Mouse (Mus musculus) ES-E14 (cell line): Measurements from ENCODE around the gene Ybx2. TPM values are rescaled to one million over a fixed set of nuclear protein-coding genes. Genes with fewer than 3 reads are reported as not detected.

Experiments
- DNase-seq: peaks from one replicate; pipeline ENCODE4 v3.0.0-alpha.2; 2013; ENCODE audit warnings: low read depth, low spot score
- H3K27ac ChIP-seq: 2 replicates; pipeline ENCODE4 v1.5.1; 2012; ENCODE audit warnings: low read depth, mild to moderate bottlenecking, low read length, moderate library complexity, mixed read lengths; ENCODE audit not compliant: poor library complexity, insufficient read depth, severe bottlenecking
- H3K36me3 ChIP-seq: 2 replicates; pipeline ENCODE4 v1.6.1; 2012; ENCODE audit warnings: mild to moderate bottlenecking, low read length, moderate library complexity, mixed read lengths; ENCODE audit not compliant: control insufficient read depth, poor library complexity, insufficient read depth, severe bottlenecking
- H3K4me1 ChIP-seq, 2 experiments: fragments of 150-350 bp in 1 of 2; sonication (generic) in 1 of 2; 2 replicates each; pipeline ENCODE4 v1.6.1; 2012; ENCODE audit warnings: low read length in 2 of 2, mild to moderate bottlenecking in 1 of 2, mixed read lengths in 1 of 2; ENCODE audit not compliant: control insufficient read depth in 2 of 2, insufficient read depth in 2 of 2, poor library complexity in 1 of 2
- H3K4me3 ChIP-seq, 2 experiments: fragments of 150-350 bp in 1 of 2; sonication (generic) in 1 of 2; 2 replicates each; pipeline ENCODE4 v1.5.1; 2012; ENCODE audit warnings: low read length in 2 of 2, low read depth in 1 of 2, mild to moderate bottlenecking in 1 of 2, mixed read lengths in 1 of 2; ENCODE audit not compliant: insufficient read depth in 1 of 2, poor library complexity in 1 of 2, severe bottlenecking in 1 of 2
- H3K9ac ChIP-seq: 2 replicates; pipeline ENCODE4 v1.6.1; 2012; ENCODE audit warnings: low read depth, mild to moderate bottlenecking, low read length, mixed read lengths; ENCODE audit not compliant: poor library complexity, insufficient read depth, severe bottlenecking
- H3K9me3 ChIP-seq: fragments of 150-350 bp; sonication (generic); 2 replicates; pipeline ENCODE4 v1.6.1; 2012; ENCODE audit warnings: low read depth, mild to moderate bottlenecking, low read length; ENCODE audit not compliant: control insufficient read depth, insufficient read depth
- CHD2 ChIP-seq: IDR thresholded peaks from 2 replicates; pipeline ENCODE4 v1.6.1; 2014; ENCODE audit warnings: mild to moderate bottlenecking, low read depth, low read length, inconsistent platforms
- HCFC1 ChIP-seq: IDR thresholded peaks from 2 replicates; pipeline ENCODE4 v1.6.1; 2012; ENCODE audit warnings: low read length, inconsistent platforms, borderline replicate concordance; ENCODE audit not compliant: insufficient read depth
- MAFK ChIP-seq: IDR thresholded peaks from 2 replicates; pipeline ENCODE4 v1.6.1; 2014; ENCODE audit warnings: mild to moderate bottlenecking, low read depth, low read length, inconsistent platforms; ENCODE audit not compliant: insufficient read depth
- ZC3H11A ChIP-seq: IDR thresholded peaks from 2 replicates; pipeline ENCODE4 v1.6.1; 2012; ENCODE audit warnings: low read depth, mild to moderate bottlenecking, inconsistent platforms, low read length, borderline replicate concordance
- ZNF384 ChIP-seq: IDR thresholded peaks from 2 replicates; pipeline ENCODE4 v1.6.1; 2012; ENCODE audit warnings: low read depth, low read length, inconsistent platforms
- in situ Hi-C, 2 experiments: fragments of 600-800 bp; cut with MboI; formaldehyde crosslinking; loops; one replicate each; pipeline ENCODE4 v1.15.1; 2025; ENCODE audit warnings: low sequenced_read_pairs in 2 of 2, inconsistent platforms in 1 of 2; ENCODE audit not compliant: unreplicated experiment in 2 of 2
- total RNA-seq: library from RNA; depleted of rRNA; stranded (reverse); fragments of 300-350 nt; gene quantifications from 2 replicates; pipeline ENCODE4 v1.2.3, GENCODE M21; 2012; rRNA removed

Ybx2 gene
- total RNA-seq, 1 experiment: 3.9 TPM

DNA sequence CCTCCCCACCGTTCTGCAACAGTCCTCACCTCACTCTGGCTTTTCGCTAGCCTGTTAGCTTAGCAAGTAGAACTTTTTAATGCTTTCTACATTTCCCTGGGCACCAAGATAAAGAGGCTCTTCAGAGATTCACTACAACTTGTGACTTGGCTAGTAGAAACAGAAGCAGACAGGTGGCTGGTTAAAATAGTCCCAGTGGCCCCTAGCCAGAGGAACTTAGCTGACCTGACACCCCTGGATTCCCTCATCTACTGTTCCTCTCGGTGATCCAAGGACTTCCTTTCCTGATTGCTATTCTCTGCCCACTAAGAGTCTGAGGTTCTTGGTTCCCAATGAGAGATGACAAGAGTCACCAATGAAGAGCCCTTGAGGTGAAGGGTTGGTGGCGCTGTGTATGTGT lies 47.8 kb downstream of the Ybx2 start:
- peaks cover 16% of the 10 kb centered on the region for H3K36me3 ChIP-seq
- H3K4me1 ChIP-seq: peaks cover 0 to 2% of the 10 kb centered on the region in 2 experiments; a peak in 1 of 4 replicates
- no peak for TF ChIP-seq HCFC1
- no peak for TF ChIP-seq MAFK
- no peak for TF ChIP-seq ZC3H11A
- TF ChIP-seq ZNF384: no peak
- no peak for TF ChIP-seq CHD2
- H3K27ac ChIP-seq: no peak overlapping the region
- no peak overlapping the region for H3K9ac ChIP-seq
- H3K4me3 ChIP-seq: no peak overlapping the region
- H3K9me3 ChIP-seq: no peaks in the 10 kb centered on the region
- in situ Hi-C loops: no loop called here
- DNase-seq: no peak

DNA sequence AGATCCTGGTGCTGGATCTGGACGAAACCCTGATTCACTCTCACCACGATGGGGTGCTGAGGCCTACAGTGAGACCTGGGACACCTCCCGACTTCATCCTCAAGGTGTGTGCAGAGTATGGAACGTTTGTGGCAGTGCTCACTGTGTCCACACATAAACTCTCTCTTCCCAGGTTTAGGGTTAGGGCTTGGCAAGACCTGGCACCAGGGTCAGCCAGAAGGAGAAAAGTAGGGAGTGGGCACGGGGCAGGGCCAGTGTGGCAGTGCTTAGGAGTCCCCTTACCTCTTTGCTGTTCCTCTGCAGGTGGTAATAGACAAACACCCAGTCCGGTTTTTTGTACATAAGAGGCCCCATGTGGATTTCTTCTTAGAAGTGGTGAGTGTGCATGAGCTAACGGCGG lies 48.8 kb downstream of the Ybx2 start:
- no peak for DNase-seq
- Histone ChIP-seq H3K4me3 (no peak overlapping the region), H3K9me3 (no peaks in the 10 kb centered on the region), H3K4me1 (peaks cover 0 to 2% of the 10 kb centered on the region in 2 experiments; a peak in 1 of 4 replicates), H3K9ac (no peak overlapping the region), H3K36me3 (peaks cover 16% of the 10 kb centered on the region), H3K27ac (no peak overlapping the region)
- in situ Hi-C loops: no loop called here
- TF ChIP-seq HCFC1 (no peak), CHD2 (no peak), MAFK (no peak), ZNF384 (no peak), ZC3H11A (no peak)

DNA sequence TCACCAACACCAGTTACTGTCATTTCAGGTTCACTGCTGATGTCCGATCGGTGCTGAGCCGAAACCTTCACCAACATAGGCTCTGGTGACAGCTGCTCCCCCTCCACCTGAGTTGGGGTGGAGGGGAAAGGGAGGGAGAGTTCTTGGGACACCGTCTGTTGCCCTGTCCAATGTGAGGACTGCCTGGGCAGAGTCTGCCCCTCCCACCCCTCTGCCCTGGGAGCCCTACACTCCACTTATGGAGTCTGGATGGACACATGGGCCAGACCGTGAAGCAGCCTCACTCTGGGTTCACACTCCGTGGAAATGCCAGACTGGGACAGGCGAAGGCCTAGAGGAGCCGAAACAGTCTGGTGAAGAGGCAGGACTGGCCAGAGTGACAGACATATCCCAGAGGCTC lies 54.4 kb downstream of the Ybx2 start:
- H3K36me3 ChIP-seq: peaks cover 14% of the 10 kb centered on the region
- in situ Hi-C loops: no loop called here
- H3K4me3 ChIP-seq: no peak overlapping the region

More for the DNA sequence above, 54.4 kb downstream of the Ybx2 start:
- Histone ChIP-seq H3K27ac (no peak overlapping the region), H3K4me1 (peaks cover 0 to 1% of the 10 kb centered on the region in 2 experiments; a peak in 1 of 4 replicates), H3K9ac (no peak overlapping the region), H3K9me3 (no peaks in the 10 kb centered on the region)
- no peak for DNase-seq
- TF ChIP-seq ZNF384 (no peak), MAFK (no peak), HCFC1 (no peak), ZC3H11A (no peak), CHD2 (no peak)

Other genes starting within 250 kb of the Ybx2 start
- gene Tnfsf12, start 239.9 kb upstream of the Ybx2 start, total RNA-seq: 8.7 and 16.1 TPM in 2 replicates
- 13.7 and 19.9 TPM in 2 replicates for gene Tnfsfm13, start 239.7 kb upstream of the Ybx2 start, total RNA-seq
- 71.9 and 74.2 TPM in 2 replicates for gene Polr2a, start 177.2 kb upstream of the Ybx2 start, total RNA-seq
- 0.22 and 0.48 TPM in 2 replicates for gene Slc35g3, start 173.8 kb upstream of the Ybx2 start, total RNA-seq
- gene Zbtb4, start 169.9 kb upstream of the Ybx2 start, total RNA-seq: 1.6 and 3.0 TPM in 2 replicates
- 3.8 and 5.7 TPM in 2 replicates for gene Chrnb1, start 139.9 kb upstream of the Ybx2 start, total RNA-seq
- gene Fgf11, start 133.9 kb upstream of the Ybx2 start, total RNA-seq: 0.31 and 0.42 TPM in 2 replicates
- gene Tmem102, start 130.2 kb upstream of the Ybx2 start, total RNA-seq: 1.3 and 1.8 TPM in 2 replicates
- gene Gm39566, start 120.5 kb upstream of the Ybx2 start, total RNA-seq: not detected in 2 replicates
- not detected in 2 replicates for gene Spem2, start 117.3 kb upstream of the Ybx2 start, total RNA-seq
- gene Spem1, start 113.6 kb upstream of the Ybx2 start, total RNA-seq: 0.27 TPM in 1 of 2 replicates, not detected in the other
- 8.9 and 9.5 TPM in 2 replicates for gene Nlgn2, start 98.0 kb upstream of the Ybx2 start, total RNA-seq
- gene Tmem256, start 97.3 kb upstream of the Ybx2 start, total RNA-seq: 88.9 and 90.7 TPM in 2 replicates
- gene Plscr3, start 89.4 kb upstream of the Ybx2 start, total RNA-seq: 7.0 and 7.2 TPM in 2 replicates
- 3.4 and 8.1 TPM in 2 replicates for gene Tnk1, start 77.1 kb upstream of the Ybx2 start, total RNA-seq
- not detected in 2 replicates for gene Tmem95, start 57.8 kb upstream of the Ybx2 start, total RNA-seq
- gene Kctd11, start 54.4 kb upstream of the Ybx2 start, total RNA-seq: 3.1 and 5.4 TPM in 2 replicates
- 9.6 and 14.7 TPM in 2 replicates for gene Acap1, start 40.3 kb upstream of the Ybx2 start, total RNA-seq
- gene 2810408A11Rik, start 34.8 kb upstream of the Ybx2 start, total RNA-seq: 3.3 and 5.7 TPM in 2 replicates
- gene Neurl4, start 34.7 kb upstream of the Ybx2 start, total RNA-seq: 66.3 and 98.2 TPM in 2 replicates
- 14.3 and 15.5 TPM in 2 replicates for gene Gps2, start 21.9 kb upstream of the Ybx2 start, total RNA-seq
- 754 and 926 TPM in 2 replicates for gene Eif5a, start 13.8 kb upstream of the Ybx2 start, total RNA-seq
- 2.6 and 4.2 TPM in 2 replicates for gene Slc2a4, start 12.4 kb downstream of the Ybx2 start, total RNA-seq
- 24.9 and 38.7 TPM in 2 replicates for gene Cldn7, start 29.0 kb downstream of the Ybx2 start, total RNA-seq
- gene Ctdnep1, start 45.4 kb downstream of the Ybx2 start, total RNA-seq: 33.3 and 41.2 TPM in 2 replicates
- 76.1 and 87.9 TPM in 2 replicates for gene Elp5, start 46.7 kb downstream of the Ybx2 start, total RNA-seq
- gene Gabarap, start 55.3 kb downstream of the Ybx2 start, total RNA-seq: 57.7 and 70.6 TPM in 2 replicates
- gene Phf23, start 60.0 kb downstream of the Ybx2 start, total RNA-seq: 64.7 and 80.9 TPM in 2 replicates
- 47.4 and 70.9 TPM in 2 replicates for gene Dvl2, start 64.8 kb downstream of the Ybx2 start, total RNA-seq
- gene Acadvl, start 79.6 kb downstream of the Ybx2 start, total RNA-seq: 32.5 and 48.7 TPM in 2 replicates
- 10.8 and 11.4 TPM in 2 replicates for gene Dlg4, start 81.1 kb downstream of the Ybx2 start, total RNA-seq
- gene Asgr1, start 118.3 kb downstream of the Ybx2 start, total RNA-seq: 0.58 TPM in 1 of 2 replicates, not detected in the other
- gene Asgr2, start 156.8 kb downstream of the Ybx2 start, total RNA-seq: 2.0 and 2.1 TPM in 2 replicates
- 0.42 and 1.8 TPM in 2 replicates for gene Mgl2, start 194.5 kb downstream of the Ybx2 start, total RNA-seq
- gene Clec10a, start 220.4 kb downstream of the Ybx2 start, total RNA-seq: 2.1 and 2.2 TPM in 2 replicates